Mouse (Mus musculus): ENCODE results near the gene Arid3c. TPM values are rescaled to one million over a fixed set of nuclear protein-coding genes. Genes with fewer than 3 reads are reported as not detected.

Arid3c gene
- total and polyA plus RNA-seq, 3 experiments = not detected

DNA sequence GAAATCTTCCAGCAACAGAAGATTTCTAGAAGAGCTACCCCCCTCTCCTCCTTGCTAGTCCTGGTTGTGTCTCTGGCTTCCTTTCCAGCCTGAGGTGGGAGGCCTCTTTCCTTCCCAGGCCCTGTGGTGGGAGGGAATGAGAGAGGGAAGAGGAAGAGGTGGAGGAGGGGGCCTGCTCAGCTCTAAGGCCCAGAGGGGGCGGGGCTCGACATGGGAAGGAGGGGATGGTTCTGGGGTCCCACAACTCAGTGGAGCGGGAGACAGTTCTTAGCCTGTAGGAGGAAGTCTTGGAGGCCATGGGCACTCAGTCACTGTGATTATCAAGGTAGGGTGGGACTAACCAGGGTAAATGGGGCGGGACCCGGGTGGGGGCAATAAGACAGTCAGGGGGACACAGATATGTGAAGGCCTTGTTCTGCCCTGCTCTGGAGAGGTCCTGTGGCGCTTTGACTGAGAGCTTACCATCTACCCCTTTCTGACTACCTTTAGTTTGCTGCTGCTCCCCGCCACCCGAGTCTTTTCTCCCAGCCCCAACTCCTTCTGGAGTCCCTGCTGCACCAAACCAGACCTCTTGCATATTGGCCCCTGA lies 31.3 kb upstream of the Arid3c start:
- Histone ChIP-seq H3K27me3 (replicated peaks) (no peaks in the 10 kb centered on the region), H3K4me1 (ENCODE audit: control insufficient read depth in 1 of 2, insufficient read depth in 2 of 2) (peaks cover 0 to 11% of the 10 kb centered on the region in 2 experiments; a peak in 2 of 4 replicates), H3K79me2 (replicated peaks; ENCODE audit: control insufficient read depth, extremely low read depth, insufficient read depth, poor library complexity, severe bottlenecking) (no peaks in the 10 kb centered on the region), H3K27ac (ENCODE audit: insufficient read depth, low read depth) (no peak overlapping the region), H3K9ac (ENCODE audit: insufficient read depth, low read depth) (no peak overlapping the region), H3K9me3 (replicated peaks; ENCODE audit: low read length) (no peaks in the 10 kb centered on the region), H3K4me2 (ENCODE audit: insufficient read depth, low read depth, poor library complexity, severe bottlenecking) (no peak overlapping the region), H3K36me3 (replicated peaks in 1 of 2; ENCODE audit: control insufficient read depth in 1 of 2, insufficient read depth in 1 of 2, low read length in 1 of 2) (peaks cover 13 to 45% of the 10 kb centered on the region in 2 experiments), H3K4me3 (replicated peaks in 1 of 3; ENCODE audit: low read depth in 2 of 3, low read length in 2 of 3, poor library complexity in 1 of 3) (no peak overlapping the region)
- DNase-seq (ENCODE audit: extremely low read depth) = no peak
- in situ Hi-C loops (cut with MboI; ENCODE audit: low pct_ligation_motif_present, low pct_unique_long_range_greater_than_20kb, low sequenced_read_pairs) (no loop called here), dilution Hi-C loops (cut with MboI; ENCODE audit: extremely low pct_ligation_motif_present, extremely low pct_unique_long_range_greater_than_20kb, low sequenced_read_pairs) (no loop called here)
- no peak for TF ChIP-seq IRF4 (IDR thresholded peaks at IDR 0.05; ENCODE audit: low read depth, low read length)
- no peak for TF ChIP-seq GABPA (IDR thresholded peaks at IDR 0.05; ENCODE audit: insufficient replicate concordance, low read depth, low read length)
- TF ChIP-seq POLR2AphosphoS2 (IDR thresholded peaks at IDR 0.05; ENCODE audit: low read depth, low read length) = no peak
- no peak for TF ChIP-seq PAX5 (IDR thresholded peaks at IDR 0.05; ENCODE audit: low read length)
- no peak for TF ChIP-seq ELF1 (IDR thresholded peaks at IDR 0.05; ENCODE audit: low read depth, low read length)
- TF ChIP-seq CTCF (conservative IDR thresholded peaks at IDR 0.05 in 1 of 2, IDR thresholded peaks at IDR 0.05 in 1 of 2; ENCODE audit: low read depth in 2 of 2, low read length in 2 of 2) = no peak
- no peak for TF ChIP-seq POLR2A (IDR thresholded peaks at IDR 0.05; ENCODE audit: low read depth, low read length)
- TF ChIP-seq CHD2 (IDR thresholded peaks at IDR 0.05; ENCODE audit: low read length) = no peak
- TF ChIP-seq ETS1 (conservative IDR thresholded peaks at IDR 0.05; ENCODE audit: low read depth, low read length) = no peak
- TF ChIP-seq EP300 (IDR thresholded peaks at IDR 0.05; ENCODE audit: low read length) = no peak
- TF ChIP-seq RCOR1 (conservative IDR thresholded peaks at IDR 0.05; ENCODE audit: low read depth, low read length) = no peak
- no peak for TF ChIP-seq BHLHE40 (IDR thresholded peaks at IDR 0.05; ENCODE audit: low read depth, low read length)

DNA sequence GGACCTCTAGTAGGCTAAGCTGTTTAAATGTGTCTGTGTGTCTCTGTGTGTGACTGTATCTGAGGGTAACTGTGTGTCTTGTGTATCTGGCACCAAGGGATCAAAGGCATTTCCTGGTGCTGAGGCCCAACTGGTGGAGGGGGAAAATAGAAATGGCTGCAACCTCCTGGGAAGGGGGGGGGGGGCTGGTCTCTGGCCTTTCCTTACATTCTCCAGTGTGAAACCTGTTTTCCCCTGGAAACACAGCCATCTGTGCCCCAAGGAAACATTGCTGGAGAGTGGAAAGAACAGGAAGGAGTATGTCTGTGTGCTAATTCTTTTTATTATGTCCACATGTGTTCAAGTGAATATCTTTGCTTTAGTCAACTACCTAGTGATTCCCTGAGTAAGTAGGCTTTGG lies 30.7 kb upstream of the Arid3c start:
- Histone ChIP-seq H3K27me3 (replicated peaks) (no peaks in the 10 kb centered on the region), H3K36me3 (replicated peaks in 1 of 2; ENCODE audit: control insufficient read depth in 1 of 2, insufficient read depth in 1 of 2, low read length in 1 of 2) (peaks cover 15 to 50% of the 10 kb centered on the region in 2 experiments), H3K27ac (ENCODE audit: insufficient read depth, low read depth) (no peak overlapping the region), H3K9ac (ENCODE audit: insufficient read depth, low read depth) (no peak overlapping the region), H3K9me3 (replicated peaks; ENCODE audit: low read length) (no peaks in the 10 kb centered on the region), H3K4me3 (replicated peaks in 1 of 3; ENCODE audit: low read depth in 2 of 3, low read length in 2 of 3, poor library complexity in 1 of 3) (no peak overlapping the region), H3K4me2 (ENCODE audit: insufficient read depth, low read depth, poor library complexity, severe bottlenecking) (no peak overlapping the region), H3K79me2 (replicated peaks; ENCODE audit: control insufficient read depth, extremely low read depth, insufficient read depth, poor library complexity, severe bottlenecking) (no peaks in the 10 kb centered on the region), H3K4me1 (ENCODE audit: control insufficient read depth in 1 of 2, insufficient read depth in 2 of 2) (peaks cover under 1 to 17% of the 10 kb centered on the region in 2 experiments)
- dilution Hi-C loops (cut with MboI; ENCODE audit: extremely low pct_ligation_motif_present, extremely low pct_unique_long_range_greater_than_20kb, low sequenced_read_pairs) = no loop called here
- no peak for DNase-seq (ENCODE audit: extremely low read depth)
- in situ Hi-C loops (cut with MboI; ENCODE audit: low pct_ligation_motif_present, low pct_unique_long_range_greater_than_20kb, low sequenced_read_pairs) = no loop called here
- TF ChIP-seq JUN (IDR thresholded peaks at IDR 0.05; ENCODE audit: insufficient read depth, low read depth, low read length) (no peak), ETS1 (conservative IDR thresholded peaks at IDR 0.05; ENCODE audit: low read depth, low read length) (no peak), POLR2A (IDR thresholded peaks at IDR 0.05; ENCODE audit: low read depth, low read length) (no peak)

DNA sequence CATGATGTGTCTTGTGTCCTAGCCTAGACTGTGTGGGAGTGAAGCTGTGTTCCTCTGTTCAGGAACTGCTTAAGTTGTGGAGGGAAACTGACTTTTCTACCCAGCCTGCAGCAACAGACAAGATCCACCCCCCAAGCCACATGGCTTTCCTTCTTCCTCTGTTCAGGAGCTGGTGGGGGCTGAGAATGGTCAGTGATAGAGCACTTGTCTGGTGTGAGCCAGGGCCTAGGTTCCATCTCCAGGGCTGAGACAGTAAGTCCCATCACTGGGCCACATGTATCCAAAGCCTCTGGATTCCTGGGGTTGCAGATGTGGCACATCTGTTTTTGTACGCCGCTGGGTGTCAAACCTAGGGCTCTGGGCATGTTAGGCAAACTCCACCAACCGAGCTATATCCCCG lies 30.0 kb upstream of the Arid3c start:
- Histone ChIP-seq H3K36me3 (replicated peaks in 1 of 2; ENCODE audit: control insufficient read depth in 1 of 2, insufficient read depth in 1 of 2, low read length in 1 of 2) (peaks cover 13 to 51% of the 10 kb centered on the region in 2 experiments), H3K9me3 (replicated peaks; ENCODE audit: low read length) (no peaks in the 10 kb centered on the region), H3K4me2 (ENCODE audit: insufficient read depth, low read depth, poor library complexity, severe bottlenecking) (no peak overlapping the region), H3K27ac (ENCODE audit: insufficient read depth, low read depth) (no peak overlapping the region), H3K4me3 (replicated peaks in 1 of 3; ENCODE audit: low read depth in 2 of 3, low read length in 2 of 3, poor library complexity in 1 of 3) (peak overlapping the region in 1 of 3 experiments; percentile 23), H3K4me1 (ENCODE audit: control insufficient read depth in 1 of 2, insufficient read depth in 2 of 2) (peaks cover 3 to 21% of the 10 kb centered on the region in 2 experiments), H3K79me2 (replicated peaks; ENCODE audit: control insufficient read depth, extremely low read depth, insufficient read depth, poor library complexity, severe bottlenecking) (no peaks in the 10 kb centered on the region), H3K27me3 (replicated peaks) (no peaks in the 10 kb centered on the region), H3K9ac (ENCODE audit: insufficient read depth, low read depth) (no peak overlapping the region)
- in situ Hi-C loops (cut with MboI; ENCODE audit: low pct_ligation_motif_present, low pct_unique_long_range_greater_than_20kb, low sequenced_read_pairs) (no loop called here), dilution Hi-C loops (cut with MboI; ENCODE audit: extremely low pct_ligation_motif_present, extremely low pct_unique_long_range_greater_than_20kb, low sequenced_read_pairs) (no loop called here)
- DNase-seq (ENCODE audit: extremely low read depth) = no peak
- TF ChIP-seq MXI1 (IDR thresholded peaks at IDR 0.05; ENCODE audit: low read depth, low read length) (no peak), TBP (conservative IDR thresholded peaks at IDR 0.05; ENCODE audit: low read depth, low read length) (no peak), KAT2A (IDR thresholded peaks at IDR 0.05; ENCODE audit: insufficient replicate concordance, low read length) (no peak), POLR2AphosphoS2 (IDR thresholded peaks at IDR 0.05; ENCODE audit: low read depth, low read length) (no peak)

Data from CH12.LX (cell line).